In the genomic region with DNA sequence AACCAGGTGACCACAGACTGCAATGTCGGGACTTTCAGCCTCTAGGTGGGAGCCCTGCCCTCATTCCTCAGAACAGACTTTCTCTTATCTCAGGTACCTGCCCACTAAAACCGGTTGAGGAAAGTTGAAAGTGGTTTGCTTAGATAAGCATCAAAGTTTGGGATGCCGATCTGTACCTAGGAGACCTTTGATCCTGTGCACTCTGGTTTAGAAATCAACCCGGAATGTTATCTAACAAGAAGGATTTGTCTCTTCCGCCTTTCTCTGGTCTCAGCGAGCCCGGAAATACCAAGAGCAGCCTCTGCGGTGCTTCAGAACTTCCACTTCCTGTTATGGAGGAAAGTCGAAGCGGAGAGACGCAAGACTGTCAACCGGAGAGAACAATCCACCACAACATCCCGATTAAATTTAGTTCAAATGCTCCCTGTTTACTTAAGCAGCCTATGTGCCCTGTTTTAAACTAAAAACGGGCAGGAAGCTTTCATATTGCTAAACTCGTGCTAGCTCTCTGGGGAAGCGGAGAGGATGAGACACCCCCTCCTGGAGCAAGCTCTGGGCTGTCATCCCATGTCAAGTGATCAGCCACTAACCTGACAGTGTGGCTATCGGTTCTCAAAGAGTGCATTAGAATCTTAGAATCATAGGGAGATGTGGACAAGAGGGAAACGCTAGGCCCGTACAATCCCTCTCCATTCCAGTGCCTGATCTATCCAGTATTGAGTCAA, we compare ENCODE assay signal across 8 mouse cellular contexts. TPM values are rescaled to one million over a fixed set of nuclear protein-coding genes. Genes with fewer than 3 reads are reported as not detected.
DNase-seq lines count a peak whose midpoint lies in the region; ATAC-seq and TF ChIP-seq lines count a peak whose summit lies in the region.

No protein-coding gene starts in this region.

- no peaks in the 10 kb centered on the region for H3K36me3 ChIP-seq in heart, adult 2 months (ENCODE audit: control insufficient read depth, insufficient read depth, low read length)
- H3K36me3 ChIP-seq in heart, embryonic 12.5 days, result no peaks in the 10 kb centered on the region
- H3K36me3 ChIP-seq in liver, embryonic 13.5 days, result no peaks in the 10 kb centered on the region
- no peaks in the 10 kb centered on the region for H3K36me3 ChIP-seq in forebrain, embryonic 12.5 days (replicated peaks)
- no peaks in the 10 kb centered on the region for H3K36me3 ChIP-seq in forebrain, postnatal 0 days (ENCODE audit: insufficient read depth)

- peak; percentile 40 to 56 for DNase-seq in heart, adult 2 months
- DNase-seq in heart, postnatal 25 days (ENCODE audit: low spot score), result no peak
- no peak for DNase-seq in liver, embryonic 13.5 days
- DNase-seq in spleen, adult 12 weeks (ENCODE audit: low spot score), result peak; percentile 16
- no peak for DNase-seq in c-Kit-positive CD71-positive TER-119-positive erythroid progenitor cells, embryonic 14.5 days (ENCODE audit: low spot score)
- no peak for DNase-seq in forebrain, postnatal 0 days

- intact Hi-C loops in heart, adult 2 months (cut with DNase I), result no loop called here
- intact Hi-C loops in heart, postnatal 25 days (cut with DNase I), result no loop called here

- WGBS in heart, adult 2 months, result 41% methylated on average over 19 of the region's 19 CpGs
- WGBS in heart, embryonic 12.5 days, result 64% methylated on average over 19 of the region's 19 CpGs
- 34% methylated on average over 19 of the region's 19 CpGs for WGBS in liver, embryonic 13.5 days (ENCODE audit: insufficient replicate concordance)
- WGBS in forebrain, embryonic 12.5 days, result 92% methylated on average over 19 of the region's 19 CpGs
- 89% methylated on average over 19 of the region's 19 CpGs for WGBS in forebrain, postnatal 0 days

- TF ChIP-seq CTCF in heart, adult 2 months (IDR thresholded peaks at IDR 0.05), result no peak
- TF ChIP-seq CTCF in forebrain, postnatal 0 days (IDR thresholded peaks at IDR 0.05; ENCODE audit: low read depth), result no peak

- H3K4me2 ChIP-seq in heart, embryonic 12.5 days, result 0 out of 2 replicates have a peak overlapping the region, but pooled peaks have one; percentile 8
- H3K4me2 ChIP-seq in liver, embryonic 13.5 days, result peak overlapping the region; percentile 39
- H3K4me2 ChIP-seq in forebrain, embryonic 12.5 days, result no peak overlapping the region
- no peak overlapping the region for H3K4me2 ChIP-seq in forebrain, postnatal 0 days (ENCODE audit: low read depth)

- peak; percentile 67; the same call in 1 of the 2 replicates for TF ChIP-seq POLR2A in heart, adult 2 months (IDR thresholded peaks at IDR 0.05; ENCODE audit: insufficient read depth, low read depth, low read length)

- no peaks in the 10 kb centered on the region for H3K79me2 ChIP-seq in heart, adult 2 months (replicated peaks; ENCODE audit: control insufficient read depth, insufficient read depth, low read length)

- peak; percentile 61; the same call in 1 of the 2 replicates for TF ChIP-seq EP300 in heart, adult 2 months (IDR thresholded peaks at IDR 0.05; ENCODE audit: insufficient read depth, low read depth, low read length)

- H3K27me3 ChIP-seq in heart, adult 2 months (ENCODE audit: control insufficient read depth, insufficient read depth, low read length), result no peaks in the 10 kb centered on the region
- no peaks in the 10 kb centered on the region for H3K27me3 ChIP-seq in heart, embryonic 12.5 days (replicated peaks)
- no peaks in the 10 kb centered on the region for H3K27me3 ChIP-seq in liver, embryonic 13.5 days
- no peaks in the 10 kb centered on the region for H3K27me3 ChIP-seq in forebrain, embryonic 12.5 days
- H3K27me3 ChIP-seq in forebrain, postnatal 0 days (ENCODE audit: insufficient read depth, low read length), result no peaks in the 10 kb centered on the region

- peaks cover 1% of the 10 kb centered on the region; the same call in 1 of the 2 replicates for H3K4me1 ChIP-seq in heart, adult 2 months (ENCODE audit: control insufficient read depth, insufficient read depth, low read length)
- H3K4me1 ChIP-seq in heart, embryonic 12.5 days (replicated peaks), result no peaks in the 10 kb centered on the region
- 0 out of 2 replicates have a peak, but pooled peaks cover 9% of the 10 kb centered on the region for H3K4me1 ChIP-seq in liver, embryonic 13.5 days (replicated peaks)
- H3K4me1 ChIP-seq in forebrain, embryonic 12.5 days, result no peaks in the 10 kb centered on the region
- H3K4me1 ChIP-seq in forebrain, postnatal 0 days (ENCODE audit: insufficient read depth), result no peaks in the 10 kb centered on the region

- H3K27ac ChIP-seq in heart, adult 2 months, result peak overlapping the region; percentile 84
- H3K27ac ChIP-seq in heart, embryonic 12.5 days (ENCODE audit: poor library complexity, severe bottlenecking), result no peak overlapping the region
- peak overlapping the region; percentile 54 for H3K27ac ChIP-seq in liver, embryonic 13.5 days
- no peak overlapping the region for H3K27ac ChIP-seq in forebrain, embryonic 12.5 days
- H3K27ac ChIP-seq in forebrain, postnatal 0 days (ENCODE audit: low read depth, low read length), result no peak overlapping the region

- no peak overlapping the region for H3K9ac ChIP-seq in heart, adult 2 months (ENCODE audit: low read depth, low read length)
- no peak overlapping the region for H3K9ac ChIP-seq in heart, embryonic 12.5 days
- H3K9ac ChIP-seq in liver, embryonic 13.5 days, result no peak overlapping the region
- H3K9ac ChIP-seq in forebrain, embryonic 12.5 days, result no peak overlapping the region
- no peak overlapping the region for H3K9ac ChIP-seq in forebrain, postnatal 0 days

- no peaks in the 10 kb centered on the region for H3K9me3 ChIP-seq in heart, embryonic 12.5 days (replicated peaks)
- no peaks in the 10 kb centered on the region for H3K9me3 ChIP-seq in liver, embryonic 13.5 days (replicated peaks)
- H3K9me3 ChIP-seq in forebrain, embryonic 12.5 days, result no peaks in the 10 kb centered on the region
- no peaks in the 10 kb centered on the region for H3K9me3 ChIP-seq in forebrain, postnatal 0 days (ENCODE audit: low read length)

- no peak for ATAC-seq in heart, embryonic 12.5 days (ENCODE audit: insufficient number of reproducible peaks, low FRiP score)
- ATAC-seq in liver, embryonic 13.5 days (ENCODE audit: low read depth), result peak; percentile 69
- ATAC-seq in forebrain, embryonic 12.5 days (ENCODE audit: low FRiP score), result no peak
- no peak for ATAC-seq in forebrain, postnatal 0 days

- H3K4me3 ChIP-seq in heart, adult 2 months, result peak overlapping the region; percentile 21
- H3K4me3 ChIP-seq in heart, embryonic 12.5 days, result no peak overlapping the region
- H3K4me3 ChIP-seq in liver, embryonic 13.5 days (replicated peaks), result no peak overlapping the region
- no peak overlapping the region for H3K4me3 ChIP-seq in forebrain, embryonic 12.5 days (replicated peaks)
- H3K4me3 ChIP-seq in forebrain, postnatal 0 days (ENCODE audit: low read depth, low read length), result no peak overlapping the region

RNA-seq across cellular contexts. Expression of gene Hmcn1, which starts 32.0 kb away (rescaled TPM):
- total RNA-seq in heart, adult 2 months (2021), result 10 to 100 TPM; 11.9 to 13.7 TPM
- 23.5 and 24.5 TPM in 2 replicates for polyA plus RNA-seq in heart, adult 2 months (2012; rRNA removed)
- total RNA-seq in heart, postnatal 25 days (2021), result 10 to 100 TPM; 15.8 to 16.9 TPM
- polyA plus RNA-seq in heart, embryonic 12.5 days (2016; fragmentation: Nextera tagmentation; extraction: Ambion mirVana), result 20.9 and 23.7 TPM in 2 replicates
- polyA plus RNA-seq in liver, embryonic 13.5 days (2015; fragmentation: Nextera tagmentation; extraction: Ambion mirVana), result 1.9 and 2.6 TPM in 2 replicates
- 4.9 and 8.1 TPM in 2 replicates for polyA plus RNA-seq in forebrain, embryonic 12.5 days (2016; fragmentation: Nextera tagmentation; extraction: Ambion mirVana)
- 4.1 and 4.5 TPM in 2 replicates for total RNA-seq in forebrain, postnatal 0 days (2014; rRNA removed)
- 0.80 and 1.2 TPM in 2 replicates for polyA plus RNA-seq in forebrain, postnatal 0 days (2015; fragmentation: Nextera tagmentation; extraction: Ambion mirVana)

Comparison
In these comparisons a context has a peak if more than half of its experiments do, and no peak if none do; other contexts are left out.
1. DNase-seq: peak in heart, adult 2 months (2 of 2) and spleen, adult 12 weeks (single experiment); none in heart, postnatal 25 days (single experiment), liver, embryonic 13.5 days (single experiment), c-Kit-positive CD71-positive TER-119-positive erythroid progenitor cells, embryonic 14.5 days (single experiment) and forebrain, postnatal 0 days (single experiment).
2. H3K27ac ChIP-seq: peak in heart, adult 2 months (single experiment) and liver, embryonic 13.5 days (single experiment); none in heart, embryonic 12.5 days (single experiment), forebrain, embryonic 12.5 days (single experiment) and forebrain, postnatal 0 days (single experiment).
3. H3K4me2 ChIP-seq: peak in heart, embryonic 12.5 days (single experiment) and liver, embryonic 13.5 days (single experiment); none in forebrain, embryonic 12.5 days (single experiment) and forebrain, postnatal 0 days (single experiment).